Mouse (Mus musculus) heart, postnatal 25 days (tissue): ENCODE measurements around the gene Slc3a1. TPM values are rescaled to one million over a fixed set of nuclear protein-coding genes. Genes with fewer than 3 reads are reported as not detected.

Source experiments
- DNase-seq: peaks from one replicate; pipeline ENCODE4 v3.0.0; 2022; ENCODE audit warnings: low spot score
- intact Hi-C: fragments of 180-260 bp; cut with DNase I; formaldehyde crosslinking; loops from one replicate; pipeline ENCODE4 v1.15.1; 2025
- total RNA-seq, 2 experiments: library from RNA; stranded (reverse); gene quantifications; 2 replicates each; pipeline ENCODE4 v1.2.3; 2021

Gene Slc3a1
- total RNA-seq, 2 experiments from 2014 or later, result not detected

DNA sequence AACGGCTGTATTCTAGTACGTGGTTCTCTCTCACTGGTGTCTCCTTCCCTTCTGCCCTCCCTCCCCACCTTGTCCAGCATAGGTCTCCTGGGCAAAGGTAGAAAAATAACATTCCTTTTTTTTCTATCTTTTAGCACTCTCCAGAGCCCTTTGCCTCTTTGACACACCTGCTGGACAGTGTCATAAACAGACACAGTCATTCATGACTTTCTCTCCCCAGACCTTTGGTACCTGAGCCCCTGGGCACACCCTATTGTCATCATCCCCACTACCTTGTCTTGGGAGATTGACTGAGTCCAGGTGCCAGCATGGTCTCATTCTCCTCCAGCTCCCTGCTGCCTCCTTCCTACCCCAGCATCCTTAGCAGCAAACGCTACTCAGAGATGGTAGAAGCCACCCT, 4.9 kb downstream of the Slc3a1 start:
- intact Hi-C loops, result no loop called here
- DNase-seq, result no peak

DNA sequence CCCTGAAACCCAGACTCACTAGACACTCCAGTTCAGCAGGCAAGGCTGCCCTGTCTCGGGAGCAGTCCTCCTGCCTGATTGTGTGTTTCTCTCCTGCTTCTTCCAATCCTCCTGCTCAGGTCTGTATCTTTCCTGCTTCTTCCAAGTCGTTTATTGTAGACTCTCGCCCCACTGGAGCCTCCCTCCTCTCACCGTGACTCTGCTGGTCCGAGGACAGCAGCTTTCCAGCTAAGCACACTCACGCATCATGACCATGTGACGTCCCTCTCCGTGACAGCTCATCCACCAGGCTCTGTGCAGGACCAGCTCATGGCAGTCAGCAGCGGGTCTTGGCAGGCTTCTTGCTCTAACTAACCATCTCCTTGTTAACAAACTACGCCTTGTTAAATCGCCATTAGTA, 5.9 kb downstream of the Slc3a1 start:
- DNase-seq, result no peak
- intact Hi-C loops, result no loop called here

DNA sequence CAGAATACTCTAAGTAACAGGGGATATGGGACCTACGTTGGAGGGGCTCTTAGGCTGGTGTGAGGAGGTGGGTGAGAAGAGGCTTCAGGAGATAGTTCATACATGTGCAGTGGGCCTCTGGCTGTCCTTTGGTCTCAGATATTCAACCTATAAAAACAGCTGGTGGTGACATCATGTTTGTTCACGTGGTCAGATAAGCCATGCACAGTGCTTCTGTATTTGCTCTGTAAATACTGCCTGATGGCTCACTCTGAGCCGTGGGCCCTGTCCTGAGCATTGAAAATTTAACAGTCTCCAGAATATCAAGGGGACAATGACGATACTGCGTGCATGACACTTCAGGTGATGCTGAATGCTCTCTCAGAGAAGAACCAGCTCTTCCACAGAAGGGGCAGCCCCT, 9.7 kb downstream of the Slc3a1 start:
- DNase-seq, result no peak

DNA sequence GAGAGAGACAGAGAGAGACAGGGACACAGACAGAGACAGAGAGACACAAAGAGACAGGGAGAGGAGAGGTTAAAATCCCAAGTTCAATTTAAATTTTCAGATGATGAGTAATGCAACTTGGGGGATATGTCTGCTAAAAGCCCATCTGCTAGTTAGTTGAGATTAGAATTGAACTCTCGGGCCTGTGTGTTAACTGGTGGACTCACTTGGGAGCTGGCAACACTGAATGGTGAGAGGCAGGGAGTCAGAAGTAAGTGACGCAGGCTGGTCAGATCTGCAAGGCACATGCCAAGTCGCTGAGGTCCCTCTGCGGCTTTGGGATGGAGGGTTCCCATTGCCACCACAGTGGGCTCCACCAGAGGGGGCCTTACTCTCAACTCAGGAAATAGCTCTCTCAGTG, 10.1 kb downstream of the Slc3a1 start:
- DNase-seq, result no peak
- intact Hi-C loops, result no loop called here

More for the DNA sequence above, 9.7 kb downstream of the Slc3a1 start:
- intact Hi-C loops, result no loop called here

DNA sequence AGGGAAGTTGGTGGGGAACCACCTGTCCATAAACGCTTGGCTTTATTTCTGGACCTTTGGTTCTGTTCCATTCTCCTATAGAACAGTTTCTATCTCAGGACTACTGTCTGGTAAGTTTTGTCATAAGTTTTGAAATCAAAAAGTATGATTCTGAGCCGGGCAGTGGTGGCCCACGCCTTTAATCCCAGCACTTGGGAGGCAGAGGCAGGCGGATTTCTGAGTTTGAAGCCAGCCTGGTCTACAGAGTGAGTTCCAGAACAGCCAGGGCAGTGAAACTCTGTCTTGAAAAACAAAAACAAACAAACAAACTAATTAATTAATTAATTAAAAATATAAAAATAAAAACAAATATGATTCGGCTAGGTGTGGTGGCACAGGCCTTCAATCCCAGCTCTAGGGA, 10.6 kb downstream of the Slc3a1 start:
- intact Hi-C loops, result no loop called here
- DNase-seq, result no peak

DNA sequence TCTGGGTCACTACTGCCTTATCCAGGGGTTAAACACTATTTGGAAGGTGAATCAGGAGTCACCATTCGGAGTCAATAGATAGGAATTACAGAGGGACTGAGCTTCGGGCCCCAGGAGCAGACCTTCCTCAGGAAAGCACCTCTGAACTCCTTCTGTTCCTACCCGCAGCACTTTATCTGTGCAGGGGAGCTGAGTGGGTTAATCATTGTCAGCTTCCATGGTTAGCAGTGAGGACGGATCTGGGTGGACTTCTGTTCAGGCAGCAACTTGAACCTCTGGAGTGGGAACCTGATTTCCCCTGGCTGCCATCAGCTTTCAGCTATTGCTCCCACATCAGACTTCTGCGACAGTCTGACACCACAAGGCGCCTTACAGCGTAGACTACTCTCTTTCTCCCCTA, 12.7 kb downstream of the Slc3a1 start:
- intact Hi-C loops, result no loop called here
- no peak for DNase-seq

DNA sequence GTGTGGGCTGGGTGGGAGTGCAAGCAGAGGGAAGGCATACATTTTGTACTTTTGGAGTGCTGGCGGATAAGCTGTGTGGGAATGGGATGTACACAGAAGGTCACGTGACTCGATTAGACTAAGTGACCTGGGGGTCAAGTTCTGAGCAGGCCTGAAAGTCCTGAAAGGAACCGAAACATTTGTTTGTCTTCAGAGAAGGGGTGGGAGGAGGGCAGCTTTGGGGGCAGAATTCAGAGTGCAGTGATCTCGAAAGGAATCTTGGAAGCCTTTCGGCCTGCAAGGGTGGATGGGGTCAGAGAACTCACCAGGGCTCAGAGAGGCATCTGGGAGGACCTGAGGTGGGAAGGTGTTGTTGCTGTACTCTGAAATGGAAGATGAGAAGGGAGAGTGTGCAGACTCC, 14.2 kb downstream of the Slc3a1 start:
- DNase-seq, result no peak

DNA sequence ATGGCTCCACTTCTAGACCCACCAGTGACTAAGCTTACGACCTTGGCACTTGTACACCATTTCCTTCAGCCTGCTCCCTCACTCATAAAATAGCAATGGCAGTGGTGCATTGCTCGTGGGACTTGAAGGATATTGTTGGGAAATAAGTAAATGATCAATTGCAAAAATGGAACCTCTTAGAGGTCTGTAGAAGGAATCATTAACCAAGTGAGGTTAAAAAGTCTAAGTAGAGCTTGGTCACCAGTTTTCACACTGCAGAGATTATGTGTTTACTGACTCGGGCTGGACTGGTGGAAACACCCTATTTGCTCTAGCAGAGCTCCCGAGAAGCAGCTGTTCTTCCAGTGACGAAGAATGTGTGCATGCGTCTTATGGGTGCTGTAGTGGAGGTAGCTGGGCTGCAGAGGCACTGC, 15.2 kb downstream of the Slc3a1 start:
- intact Hi-C loops, result no loop called here
- DNase-seq, result no peak

More for the DNA sequence above, 14.2 kb downstream of the Slc3a1 start:
- intact Hi-C loops, result no loop called here

DNA sequence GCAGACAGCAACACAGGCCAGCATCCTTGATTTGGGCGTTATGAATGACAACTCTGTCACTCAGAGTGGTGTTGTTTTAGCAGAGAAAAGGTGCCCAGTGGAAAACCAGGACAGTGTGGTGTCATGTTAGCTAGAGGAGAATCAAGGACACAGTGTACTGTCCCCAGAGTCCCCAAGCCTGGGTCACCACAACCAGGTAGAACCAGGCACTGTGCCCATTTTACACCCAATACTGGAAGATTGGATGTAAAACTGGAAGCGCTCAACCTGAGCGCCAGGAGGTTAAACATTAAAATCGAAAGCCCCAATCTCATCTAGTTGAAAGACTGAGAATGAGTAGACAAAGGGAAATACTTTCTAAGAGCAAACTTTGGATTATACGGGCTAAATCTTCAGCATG, 16.3 kb downstream of the Slc3a1 start:
- intact Hi-C loops, result no loop called here
- no peak for DNase-seq

DNA sequence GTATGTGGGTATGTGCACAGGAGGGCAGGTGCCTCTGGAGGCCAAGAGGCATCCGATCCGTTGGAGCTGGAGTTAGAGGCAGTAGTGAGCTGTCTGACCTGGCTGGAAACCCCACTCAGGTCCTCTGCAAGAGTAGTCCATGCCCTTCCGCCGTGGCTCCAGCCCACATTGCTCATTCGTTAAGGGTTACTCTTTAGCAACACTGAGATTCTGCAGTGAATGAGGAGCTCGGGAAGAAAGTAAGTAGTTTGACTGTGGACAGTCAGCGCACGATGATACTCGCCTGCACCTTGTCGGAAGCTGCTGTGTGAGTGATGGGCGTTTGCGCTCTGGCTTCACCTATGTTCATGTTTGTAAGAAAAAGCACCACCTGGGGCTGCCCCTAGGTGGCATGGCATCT, 17.0 kb downstream of the Slc3a1 start:
- no peak for DNase-seq
- intact Hi-C loops, result no loop called here

DNA sequence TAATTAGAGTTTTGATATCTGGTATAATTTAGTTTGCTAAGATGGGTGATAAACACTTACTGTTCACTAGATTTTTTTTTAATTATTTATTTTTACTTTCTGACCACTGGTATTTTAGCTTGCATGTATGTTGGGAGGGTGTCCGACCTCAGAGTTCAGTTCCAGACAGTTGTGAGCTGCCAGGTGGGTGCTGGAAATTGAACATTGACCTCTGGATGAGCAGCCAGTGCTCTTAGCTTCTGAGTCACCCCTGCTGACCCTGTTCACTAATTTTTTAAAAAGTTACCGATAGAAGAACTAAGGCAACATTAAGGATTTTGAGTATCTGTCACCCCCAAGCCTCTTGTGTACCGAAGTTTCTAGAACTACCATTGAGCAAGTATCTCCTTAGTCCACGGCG, 20.2 kb downstream of the Slc3a1 start:
- intact Hi-C loops, result no loop called here
- DNase-seq, result no peak

DNA sequence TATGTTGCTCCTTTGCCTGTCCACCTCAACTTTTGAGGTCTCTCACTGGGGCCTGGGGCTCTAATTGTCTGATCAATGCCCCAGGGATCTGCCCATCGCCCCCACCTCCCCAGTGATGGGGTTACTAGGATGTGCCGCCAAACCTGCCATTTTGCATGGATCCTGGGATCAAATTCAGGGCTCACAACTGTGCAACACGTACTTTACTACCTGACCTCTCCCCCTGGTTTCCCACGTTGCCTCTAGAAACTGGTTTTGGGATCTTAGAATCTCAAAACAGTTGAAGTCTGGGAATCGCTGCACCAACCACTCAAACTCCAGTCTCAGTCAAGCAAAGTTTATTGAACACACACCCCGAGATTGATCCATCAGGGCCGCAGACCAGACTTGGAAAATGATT, 30.1 kb downstream of the Slc3a1 start:
- no peak for DNase-seq
- intact Hi-C loops, result no loop called here

DNA sequence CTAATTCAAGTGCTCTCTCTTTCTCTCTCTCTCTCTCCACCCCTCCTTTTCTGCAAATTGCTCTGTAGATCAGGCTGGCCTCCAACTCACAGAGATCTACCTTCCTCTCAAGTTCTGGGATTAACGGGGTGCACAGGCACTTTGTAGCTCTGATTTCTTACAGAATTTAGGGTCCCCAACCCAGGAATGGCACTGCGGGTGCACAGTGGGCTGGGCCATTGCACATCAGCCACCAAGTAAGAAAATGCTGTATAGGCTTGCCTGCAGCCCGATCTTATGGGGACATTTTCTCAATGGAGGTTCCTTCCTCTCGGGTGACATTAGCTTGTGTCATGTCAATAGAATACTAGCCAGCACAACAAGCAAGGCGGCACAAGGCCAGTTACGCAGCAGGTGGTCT, 31.0 kb downstream of the Slc3a1 start:
- no peak for DNase-seq
- intact Hi-C loops, result no loop called here

DNA sequence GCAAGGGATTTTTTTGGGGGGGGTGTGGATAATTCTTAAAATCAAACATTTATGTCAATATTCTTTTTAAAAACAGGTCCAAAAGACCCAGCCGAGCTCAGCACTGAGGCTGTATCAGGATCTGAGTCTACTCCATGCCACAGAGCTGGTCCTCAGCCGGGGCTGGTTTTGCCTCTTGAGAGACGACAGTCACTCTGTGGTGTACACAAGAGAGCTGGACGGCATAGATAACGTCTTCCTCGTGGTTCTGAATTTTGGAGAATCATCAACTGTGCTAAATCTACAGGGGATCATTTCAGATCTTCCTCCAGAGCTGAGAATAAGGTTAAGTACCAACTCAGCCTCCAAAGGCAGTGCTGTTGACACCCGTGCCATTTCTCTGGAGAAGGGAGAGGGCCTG, 35.4 kb downstream of the Slc3a1 start:
- DNase-seq, result no peak
- intact Hi-C loops, result no loop called here

DNA sequence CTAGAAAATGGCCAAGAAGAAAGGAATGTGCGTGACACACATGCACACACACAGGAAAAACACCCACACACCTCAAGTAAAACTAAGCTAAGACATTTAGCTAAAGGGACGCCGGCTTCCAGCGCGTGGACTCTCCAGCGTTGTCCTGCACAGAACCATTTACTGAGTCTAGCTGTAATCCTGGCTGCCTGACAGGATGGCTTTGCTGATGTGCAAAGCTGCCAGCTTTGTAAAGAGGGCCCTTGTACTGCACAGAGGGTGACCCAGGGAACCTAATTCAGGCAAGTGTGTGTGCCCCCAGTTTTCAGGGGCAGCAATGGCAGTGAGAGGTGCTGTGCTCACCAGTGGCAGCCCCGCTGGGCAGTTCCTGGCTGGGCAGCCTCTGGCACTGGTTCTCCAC, 39.2 kb downstream of the Slc3a1 start:
- intact Hi-C loops, result no loop called here
- DNase-seq, result no peak

DNA sequence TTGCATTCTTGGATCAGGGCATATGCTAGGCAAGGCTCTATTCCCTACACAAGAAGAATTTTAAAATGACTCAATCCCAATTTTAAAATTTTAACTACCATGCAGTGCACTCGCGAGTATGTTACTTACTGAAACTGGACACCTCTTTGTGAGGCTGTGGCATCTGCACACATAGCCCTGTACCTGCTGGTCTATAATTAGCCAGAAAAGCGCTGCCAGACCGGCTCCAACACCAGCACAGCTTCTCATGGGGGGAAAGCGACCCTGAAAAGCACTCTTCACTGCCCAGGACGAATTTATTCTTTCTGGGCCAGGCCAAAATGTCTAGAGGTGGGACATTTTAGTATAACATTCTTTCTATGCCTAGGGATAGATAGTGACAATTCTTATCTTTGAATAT, 42.5 kb downstream of the Slc3a1 start:
- no peak for DNase-seq
- intact Hi-C loops, result no loop called here

DNA sequence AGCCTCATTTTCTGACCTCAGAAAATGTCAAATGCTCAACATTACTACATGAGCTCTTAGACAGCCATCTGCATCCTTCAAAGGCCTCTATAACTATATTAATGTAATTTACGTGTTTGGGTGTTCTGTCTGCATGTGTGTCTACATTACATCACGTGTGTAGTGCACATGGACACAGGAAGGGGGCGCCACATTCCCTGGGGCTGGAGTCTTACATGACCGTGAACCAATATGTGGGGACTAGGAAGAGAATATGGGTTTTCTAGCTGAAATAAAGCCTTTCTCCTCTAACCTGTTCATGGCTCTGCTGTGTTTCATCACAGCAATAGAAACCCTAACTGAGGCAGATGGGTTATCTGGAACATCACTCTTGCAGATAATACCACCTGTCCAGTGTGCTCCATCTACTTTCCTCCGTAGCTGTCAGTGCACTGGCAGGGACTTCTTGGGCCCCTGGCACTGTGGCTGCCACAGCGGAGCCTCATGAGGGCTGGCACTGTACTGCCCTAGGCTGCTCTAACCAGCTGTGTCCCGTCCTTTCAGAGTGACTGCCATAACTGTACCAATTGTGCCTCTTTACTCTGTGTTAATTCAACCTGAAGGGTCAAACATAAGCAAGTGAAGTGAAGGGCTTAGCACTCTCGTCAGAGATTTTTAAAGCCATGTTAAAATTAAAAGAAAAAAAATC, 43.1 kb downstream of the Slc3a1 start:
- intact Hi-C loops, result no loop called here
- DNase-seq, result no peak

DNA sequence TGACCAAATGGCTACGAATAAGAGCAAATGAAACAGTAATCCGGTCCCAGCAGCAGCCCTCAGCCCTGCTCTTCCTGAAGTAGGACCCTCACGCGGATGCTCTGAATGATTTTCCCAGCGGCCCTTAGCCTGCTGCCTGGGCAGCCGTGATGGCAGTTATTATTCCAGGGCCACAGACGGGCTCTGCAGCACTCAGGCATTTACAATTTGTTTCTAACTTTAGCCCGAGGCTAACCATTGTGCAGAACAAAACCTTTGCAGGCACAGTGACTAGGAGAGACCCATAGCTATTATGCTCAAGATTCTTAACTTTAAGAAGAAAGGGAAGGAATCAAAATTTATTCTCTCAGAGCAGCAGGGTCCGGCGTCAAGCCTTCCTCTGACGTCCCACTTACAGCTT, 44.2 kb downstream of the Slc3a1 start:
- no peak for DNase-seq
- intact Hi-C loops, result no loop called here

DNA sequence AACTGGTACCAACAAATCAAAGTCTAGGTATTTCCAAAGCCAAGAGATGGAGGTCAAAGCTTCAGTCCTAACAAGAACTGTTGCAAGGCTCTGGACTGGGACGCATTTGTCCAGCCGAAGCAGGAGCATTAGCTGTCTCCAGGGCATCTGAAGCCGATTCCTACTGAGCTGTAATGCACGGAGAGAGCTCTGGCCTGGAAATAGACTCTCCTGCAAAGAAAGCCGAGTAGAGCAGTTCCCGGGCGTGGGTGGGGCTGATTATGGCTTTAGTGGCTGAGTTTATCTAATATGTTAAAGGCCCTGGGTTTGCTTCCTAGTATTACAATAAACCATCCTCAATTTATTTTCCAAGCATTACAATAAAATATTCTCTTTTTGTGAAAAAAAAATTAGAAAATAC, 45.0 kb downstream of the Slc3a1 start:
- intact Hi-C loops, result no loop called here

DNA sequence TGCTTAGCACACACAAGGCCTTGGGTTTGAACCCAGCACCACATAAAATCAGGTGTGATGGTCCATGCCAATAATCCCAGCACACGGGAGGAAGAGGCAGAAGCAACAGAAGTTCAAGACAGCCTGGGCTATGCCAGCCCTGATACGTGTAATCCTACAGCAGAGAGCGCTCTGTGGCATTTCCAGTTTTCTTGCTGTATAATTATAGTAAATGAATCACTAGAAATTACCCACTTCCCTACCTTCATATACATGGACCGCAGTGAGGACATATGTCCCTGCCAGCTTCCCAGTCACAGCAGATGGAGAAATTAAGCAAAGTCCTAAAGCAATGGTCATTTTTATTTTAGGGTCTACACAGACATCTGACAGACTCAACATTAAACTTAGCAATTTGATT, 45.9 kb downstream of the Slc3a1 start:
- no peak for DNase-seq
- intact Hi-C loops, result no loop called here

More for the DNA sequence above, 45.0 kb downstream of the Slc3a1 start:
- DNase-seq, result no peak

DNA sequence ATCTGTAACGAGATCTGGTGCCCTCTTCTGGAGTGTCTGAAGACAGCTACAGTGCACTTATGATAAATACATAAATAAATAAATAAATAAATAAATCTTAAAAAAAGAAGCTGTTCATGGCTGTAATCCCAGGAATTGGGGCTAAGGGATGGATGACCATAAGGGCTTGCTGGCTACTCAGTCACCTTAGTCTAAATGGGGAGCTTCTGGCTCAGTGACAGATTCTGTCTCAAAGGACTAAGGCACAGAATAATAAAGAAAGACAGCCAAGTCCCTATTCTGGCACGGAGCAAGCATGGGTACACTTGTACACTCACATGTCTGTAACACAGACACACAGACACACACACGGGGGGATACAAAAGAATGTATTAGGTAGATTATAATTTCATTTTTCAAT, 51.1 kb downstream of the Slc3a1 start:
- intact Hi-C loops, result no loop called here
- DNase-seq, result no peak

DNA sequence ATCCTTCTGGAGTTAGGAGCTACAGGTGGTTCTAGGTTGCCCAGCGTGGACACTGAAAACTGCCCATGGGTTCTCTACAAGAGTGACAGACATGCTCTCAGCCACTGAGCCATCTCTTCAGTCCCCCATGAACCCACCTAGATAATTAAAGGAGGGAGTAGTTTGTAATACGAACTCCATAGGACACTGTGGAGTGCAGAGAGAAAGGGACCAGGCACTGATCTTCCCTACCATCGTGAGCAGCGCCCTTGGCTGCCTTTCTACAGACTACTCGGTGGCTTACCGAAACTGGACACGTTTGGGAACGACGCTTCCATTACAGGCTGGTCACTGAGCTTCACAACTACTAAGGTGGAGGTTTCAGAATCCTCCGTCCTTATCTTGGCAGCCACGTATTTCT, 52.6 kb downstream of the Slc3a1 start:
- no peak for DNase-seq
- intact Hi-C loops, result no loop called here

DNA sequence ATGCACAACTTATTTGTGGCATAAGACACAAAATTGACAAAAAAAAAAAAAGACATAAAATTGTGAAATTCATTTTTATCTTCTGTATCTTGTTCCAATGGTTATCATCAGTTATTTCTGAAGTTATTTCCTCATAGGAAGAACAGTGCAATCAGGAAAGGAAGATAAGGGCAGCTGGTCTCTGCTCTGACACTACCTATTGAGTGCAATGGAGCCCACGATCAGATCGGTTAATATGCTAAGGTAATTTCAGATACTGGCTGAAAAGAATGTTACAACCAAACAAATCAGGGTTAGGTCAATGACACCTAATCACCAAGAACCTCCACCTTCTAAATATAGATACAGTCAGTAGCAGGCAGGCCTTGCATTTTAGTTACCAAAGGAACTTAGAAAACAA, 57.2 kb downstream of the Slc3a1 start:
- no peak for DNase-seq
- intact Hi-C loops, result no loop called here
